In the genomic region with DNA sequence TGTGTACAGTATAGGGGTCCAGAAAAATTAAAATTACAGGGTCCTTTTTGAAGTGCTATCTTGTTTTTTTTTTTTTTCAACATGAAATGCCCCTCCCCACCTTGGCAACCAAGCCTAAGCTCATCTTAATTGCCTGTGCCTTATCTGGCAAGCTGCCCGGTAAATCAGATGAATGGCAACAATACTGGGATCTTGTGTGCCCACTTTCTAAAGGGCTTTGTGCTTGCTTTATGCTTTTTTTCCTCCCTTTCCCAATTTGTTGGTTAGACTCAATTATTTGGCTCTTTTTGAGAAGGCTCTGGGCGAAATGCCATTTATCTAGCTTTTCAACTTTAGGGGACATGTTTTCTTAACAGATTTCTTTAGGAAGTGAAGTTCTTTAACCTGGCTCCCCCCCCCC, we compare ENCODE assay signal across 12 mouse cellular contexts. TPM values are rescaled to one million over a fixed set of nuclear protein-coding genes. Genes with fewer than 3 reads are reported as not detected.
DNase-seq lines count a peak whose midpoint lies in the region; ATAC-seq and TF ChIP-seq lines count a peak whose summit lies in the region.
"Had no signal": no experiment of that assay in that cellular context is flagged by ENCODE, and none has a peak within 500 bp of the region (broad histone marks: within the 10 kb centered on the region; RNA-seq: fewer than 3 reads in every experiment).

No protein-coding gene starts in this region.

- H3K4me2 ChIP-seq in kidney, embryonic 14.5 days (replicated peaks; ENCODE audit: low read depth, low read length), result no peak overlapping the region
- no peak overlapping the region for H3K4me2 ChIP-seq in hindbrain, embryonic 15.5 days
- H3K4me2 ChIP-seq in liver, postnatal 0 days (ENCODE audit: low read depth, low read length), result no peak overlapping the region
- H3K4me2 ChIP-seq: heart, embryonic 15.5 days; limb, embryonic 15.5 days had no signal

- TF ChIP-seq EP300 in liver, postnatal 0 days (IDR thresholded peaks at IDR 0.05; ENCODE audit: low read depth), result no peak

- no peak overlapping the region for H3K27ac ChIP-seq in kidney, embryonic 14.5 days (ENCODE audit: low read depth, low read length)
- H3K27ac ChIP-seq in hindbrain, embryonic 15.5 days (replicated peaks), result no peak overlapping the region
- H3K27ac ChIP-seq in liver, postnatal 0 days (ENCODE audit: low read depth), result no peak overlapping the region
- H3K27ac ChIP-seq: heart, embryonic 15.5 days; limb, embryonic 15.5 days had no signal

- ATAC-seq in kidney, embryonic 14.5 days (ENCODE audit: low FRiP score, low TSS enrichment), result no peak
- ATAC-seq in hindbrain, embryonic 15.5 days (ENCODE audit: low FRiP score, low read depth), result peak; percentile 67
- no peak for ATAC-seq in liver, postnatal 0 days

- H3K9me3 ChIP-seq in kidney, embryonic 14.5 days (ENCODE audit: control insufficient read depth, low read length), result no peaks in the 10 kb centered on the region
- no peaks in the 10 kb centered on the region for H3K9me3 ChIP-seq in hindbrain, embryonic 15.5 days
- H3K9me3 ChIP-seq in liver, postnatal 0 days (ENCODE audit: low read length), result no peaks in the 10 kb centered on the region
- H3K9me3 ChIP-seq: heart, embryonic 15.5 days; limb, embryonic 15.5 days had no signal

- peak; percentile 22 for DNase-seq in adrenal gland, postnatal 10 days
- DNase-seq in adrenal gland, postnatal 14 days, result no peak
- peak; percentile 14 for DNase-seq in kidney, postnatal 14 days
- DNase-seq in Muller cell, postnatal 12 days (ENCODE audit: inconsistent ontology term), result peak; percentile 38
- no peak for DNase-seq in liver, postnatal 0 days
- no peak for DNase-seq in heart, postnatal 4 days
- DNase-seq: lung, postnatal 4 days had no signal

- H3K4me3 ChIP-seq in kidney, embryonic 14.5 days (ENCODE audit: low read length), result no peak overlapping the region
- H3K4me3 ChIP-seq in hindbrain, embryonic 15.5 days, result no peak overlapping the region
- no peak overlapping the region for H3K4me3 ChIP-seq in liver, postnatal 0 days (ENCODE audit: low read depth, low read length)
- H3K4me3 ChIP-seq: heart, embryonic 15.5 days; limb, embryonic 15.5 days had no signal

- TF ChIP-seq CTCF in liver, postnatal 0 days (IDR thresholded peaks at IDR 0.05; ENCODE audit: low read depth), result no peak

- no peak overlapping the region for H3K9ac ChIP-seq in kidney, embryonic 14.5 days (ENCODE audit: low read depth, low read length)
- no peak overlapping the region for H3K9ac ChIP-seq in hindbrain, embryonic 15.5 days
- H3K9ac ChIP-seq in liver, postnatal 0 days (replicated peaks), result no peak overlapping the region
- H3K9ac ChIP-seq: heart, embryonic 15.5 days; limb, embryonic 15.5 days had no signal

- no peaks in the 10 kb centered on the region for H3K36me3 ChIP-seq in kidney, embryonic 14.5 days (ENCODE audit: control insufficient read depth, insufficient read depth, low read length)
- no peaks in the 10 kb centered on the region for H3K36me3 ChIP-seq in hindbrain, embryonic 15.5 days
- H3K36me3 ChIP-seq in liver, postnatal 0 days (replicated peaks; ENCODE audit: insufficient read depth, low read length), result no peaks in the 10 kb centered on the region
- H3K36me3 ChIP-seq: G1E; heart, embryonic 15.5 days; limb, embryonic 15.5 days had no signal

- no peaks in the 10 kb centered on the region for H3K4me1 ChIP-seq in kidney, embryonic 14.5 days (ENCODE audit: control insufficient read depth, insufficient read depth, low read length)
- H3K4me1 ChIP-seq in hindbrain, embryonic 15.5 days (replicated peaks), result peaks cover 18% of the 10 kb centered on the region
- H3K4me1 ChIP-seq in liver, postnatal 0 days (ENCODE audit: insufficient read depth), result no peaks in the 10 kb centered on the region
- H3K4me1 ChIP-seq: heart, embryonic 15.5 days had no signal

- H3K27me3 ChIP-seq in kidney, embryonic 14.5 days (ENCODE audit: control insufficient read depth, insufficient read depth, low read length), result no peaks in the 10 kb centered on the region
- H3K27me3 ChIP-seq in hindbrain, embryonic 15.5 days, result no peaks in the 10 kb centered on the region
- no peaks in the 10 kb centered on the region for H3K27me3 ChIP-seq in liver, postnatal 0 days (ENCODE audit: insufficient read depth, low read length)
- H3K27me3 ChIP-seq: heart, embryonic 15.5 days; limb, embryonic 15.5 days had no signal

- 73% methylated on average over 2 of the region's 2 CpGs for WGBS in kidney, embryonic 14.5 days
- 21% methylated on average over 2 of the region's 2 CpGs for WGBS in hindbrain, embryonic 15.5 days
- 59% methylated on average over 2 of the region's 2 CpGs for WGBS in liver, postnatal 0 days (ENCODE audit: insufficient replicate concordance)

RNA-seq across cellular contexts. Expression of a gene that starts 45.3 kb away (rescaled TPM):
- 10 to 100 TPM; 11.4 to 12.6 TPM for total RNA-seq in adrenal gland, postnatal 10 days (2021)
- total RNA-seq in adrenal gland, postnatal 14 days (2021), result 17.3 and 20.4 TPM in 2 replicates
- 11.4 and 16.5 TPM in 2 replicates for polyA plus RNA-seq in kidney, embryonic 14.5 days (2014; fragmentation: Nextera tagmentation; extraction: Ambion mirVana)
- 96.7 and 112 TPM in 2 replicates for polyA plus RNA-seq in hindbrain, embryonic 15.5 days (2015; fragmentation: Nextera tagmentation; extraction: Ambion mirVana)
- polyA plus RNA-seq in liver, postnatal 0 days (2015; fragmentation: Nextera tagmentation; extraction: Ambion mirVana), result not detected in 2 replicates
- 1 to 10 TPM; 1.1 to 1.7 TPM for total RNA-seq in heart, postnatal 4 days (2021)
- polyA plus RNA-seq: G1E had no signal

Comparison
In these comparisons a context has a peak if more than half of its experiments do, and no peak if none do; other contexts are left out.
1. DNase-seq: peak in adrenal gland, postnatal 10 days (single experiment), kidney, postnatal 14 days (single experiment) and Muller cell, postnatal 12 days (single experiment); none in adrenal gland, postnatal 14 days (single experiment), liver, postnatal 0 days (single experiment) and heart, postnatal 4 days (single experiment).